In genomic region chr2:29573591-29573990, GRCm38 (mm10) we compare ENCODE assay signal across 8 mouse cellular contexts. TPM values are rescaled to one million over a fixed set of nuclear protein-coding genes. Genes with fewer than 3 reads are reported as not detected.
A peak's percentile ranks its signal among the peaks of the same experiment; 100 is the strongest.
DNase-seq lines count a peak whose midpoint lies in the region; TF ChIP-seq lines count a peak whose summit lies in the region.

No protein-coding gene starts in this region.

- no peaks in the 10 kb centered on the region for H3K27me3 ChIP-seq in ES-Bruce4 (ENCODE audit: control insufficient read depth, insufficient read depth, low read length, poor library complexity, severe bottlenecking)
- no peaks in the 10 kb centered on the region for H3K27me3 ChIP-seq in midbrain, embryonic 10.5 days (ENCODE audit: low read depth, poor library complexity, severe bottlenecking)

- peaks cover 9% of the 10 kb centered on the region for H3K4me1 ChIP-seq in ES-Bruce4 (ENCODE audit: control insufficient read depth, insufficient read depth, low read length)
- H3K4me1 ChIP-seq in midbrain, embryonic 10.5 days, result peaks cover 69% of the 10 kb centered on the region

- intact Hi-C loops in gastrocnemius, adult 2 months (cut with DNase I), result no loop called here

- peak; percentile 50 for DNase-seq in gastrocnemius, adult 2 months
- DNase-seq in gastrocnemius, postnatal 25 days, result no peak
- peak; percentile 92 for DNase-seq in embryo, embryonic 10.5 days (ENCODE audit: low spot score)
- DNase-seq in kidney, adult 9 months, result peak; percentile 31
- DNase-seq in midbrain, embryonic 10.5 days (ENCODE audit: low spot score), result peak; percentile 83
- DNase-seq in urinary bladder, postnatal 25 days (ENCODE audit: low spot score), result peak; percentile 41
- no peak for DNase-seq in cerebellum, postnatal 36 days

- H3K9me3 ChIP-seq in ES-Bruce4 (replicated peaks; ENCODE audit: control insufficient read depth, insufficient read depth, low read length, poor library complexity, severe bottlenecking), result no peaks in the 10 kb centered on the region
- H3K9me3 ChIP-seq in midbrain, embryonic 10.5 days (replicated peaks), result no peaks in the 10 kb centered on the region

- H3K9ac ChIP-seq in ES-Bruce4 (ENCODE audit: low read depth, poor library complexity, severe bottlenecking), result no peak overlapping the region

- WGBS in midbrain, embryonic 10.5 days, result 11% methylated on average over 5 of the region's 5 CpGs

- TF ChIP-seq CTCF in gastrocnemius, adult 2 months (IDR thresholded peaks at IDR 0.05), result no peak
- no peak for TF ChIP-seq CTCF in ES-Bruce4 (IDR thresholded peaks at IDR 0.05; ENCODE audit: low read depth, low read length)

- H3K36me3 ChIP-seq in ES-Bruce4 (ENCODE audit: control insufficient read depth, insufficient read depth, low read length, poor library complexity, severe bottlenecking), result no peaks in the 10 kb centered on the region
- no peaks in the 10 kb centered on the region for H3K36me3 ChIP-seq in midbrain, embryonic 10.5 days

- no peak for TF ChIP-seq POLR2A in ES-Bruce4 (IDR thresholded peaks at IDR 0.05; ENCODE audit: insufficient read depth, low read length)

- no peak overlapping the region for H3K27ac ChIP-seq in gastrocnemius, adult 2 months
- H3K27ac ChIP-seq in ES-Bruce4 (ENCODE audit: insufficient read depth, low read length), result no peak overlapping the region
- peak overlapping the region; percentile 71 for H3K27ac ChIP-seq in midbrain, embryonic 10.5 days (replicated peaks)

- peak; percentile 47; the same call in 1 of the 2 replicates for TF ChIP-seq EP300 in ES-Bruce4 (IDR thresholded peaks at IDR 0.05; ENCODE audit: insufficient read depth, low read depth, low read length)

- H3K4me3 ChIP-seq in gastrocnemius, adult 2 months, result no peak overlapping the region
- H3K4me3 ChIP-seq in ES-Bruce4 (ENCODE audit: low read depth, low read length), result no peak overlapping the region
- peak overlapping the region; percentile 26; the same call in 1 of the 2 replicates for H3K4me3 ChIP-seq in midbrain, embryonic 10.5 days

RNA-seq across cellular contexts. Expression of gene Rapgef1, which starts 45.9 kb away (rescaled TPM):
- 100 to 1,000 TPM; 135 to 139 TPM for total RNA-seq in gastrocnemius, adult 2 months (2021)
- total RNA-seq in gastrocnemius, postnatal 25 days (2021), result 100 to 1,000 TPM; 102 to 112 TPM
- polyA plus RNA-seq in ES-Bruce4 (2011; ENCODE audit: insufficient read depth, insufficient read length, low read depth, missing spikeins), result 35.0 and 37.0 TPM in 2 replicates
- 14.4 and 15.4 TPM in 2 replicates for polyA plus RNA-seq in midbrain, embryonic 10.5 days (2016; fragmentation: Nextera tagmentation; extraction: Ambion mirVana)

Comparison
In these comparisons a context has a peak if more than half of its experiments do, and no peak if none do; other contexts are left out.
1. DNase-seq: peak in gastrocnemius, adult 2 months (single experiment), embryo, embryonic 10.5 days (single experiment), kidney, adult 9 months (single experiment), midbrain, embryonic 10.5 days (single experiment) and urinary bladder, postnatal 25 days (single experiment); none in gastrocnemius, postnatal 25 days (single experiment) and cerebellum, postnatal 36 days (0 of 2).